Mouse (Mus musculus) fat pad, adult 2 months (tissue): ENCODE measurements at regions not wholly inside any gene's neighbourhood (a gene's known extent, or its start where the extent isn't known, plus 50 kb on each side); places are given as distances from the start of the nearest gene placed in this dataset.

Experiments used
- DNase-seq: peaks from one replicate; pipeline ENCODE4 v3.0.0-alpha.2; 2011; ENCODE audit warnings: low read depth, low spot score; ENCODE audit errors: extremely low read depth

DNA sequence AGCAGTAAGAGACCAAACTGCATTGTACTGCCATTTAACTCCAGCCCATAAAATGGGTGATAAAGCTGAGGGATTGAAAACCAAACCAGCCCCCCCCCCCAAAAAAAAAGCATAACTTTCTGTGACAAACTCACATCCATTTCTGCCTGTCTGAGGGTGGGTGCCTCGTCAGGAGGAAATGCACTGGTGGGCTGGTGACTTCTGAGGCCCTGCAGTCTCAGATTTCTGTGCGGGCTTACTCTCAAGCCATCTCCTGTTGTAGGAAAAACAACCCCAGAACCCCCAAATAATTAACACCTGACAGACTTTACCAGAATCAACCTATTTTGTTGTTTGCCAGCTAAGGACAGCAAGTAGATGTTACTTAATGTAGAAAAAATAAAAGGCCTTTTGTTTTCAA lies 220.9 kb downstream of the Snx10 start:
- no peak for DNase-seq

DNA sequence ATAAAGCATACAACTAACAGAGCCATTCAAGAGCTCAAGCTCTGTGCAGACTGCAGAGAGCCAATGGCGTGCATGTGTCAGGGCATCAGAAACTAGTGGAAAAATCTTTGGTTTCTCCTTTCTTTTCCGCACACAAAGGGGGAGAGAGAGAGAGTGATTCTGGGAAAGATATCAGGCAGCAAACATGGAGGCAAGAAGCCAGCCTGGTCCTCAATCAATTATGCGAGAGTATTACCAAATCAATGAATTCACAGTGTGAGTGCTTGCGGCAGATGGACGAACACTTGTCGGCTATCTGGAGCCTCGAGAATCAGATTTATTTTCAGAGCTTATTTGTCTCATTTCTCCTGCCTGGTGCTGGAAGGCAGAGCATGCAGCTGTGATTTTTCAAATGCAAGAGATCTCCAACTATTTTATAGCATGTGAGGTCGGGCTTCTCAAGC lies 230.6 kb downstream of the Snx10 start:
- DNase-seq: no peak

- no peak for DNase-seq
Observed at GRCm38 (mm10) chr6:51757131-51757530, 233.4 kb downstream of the Snx10 start.

DNA sequence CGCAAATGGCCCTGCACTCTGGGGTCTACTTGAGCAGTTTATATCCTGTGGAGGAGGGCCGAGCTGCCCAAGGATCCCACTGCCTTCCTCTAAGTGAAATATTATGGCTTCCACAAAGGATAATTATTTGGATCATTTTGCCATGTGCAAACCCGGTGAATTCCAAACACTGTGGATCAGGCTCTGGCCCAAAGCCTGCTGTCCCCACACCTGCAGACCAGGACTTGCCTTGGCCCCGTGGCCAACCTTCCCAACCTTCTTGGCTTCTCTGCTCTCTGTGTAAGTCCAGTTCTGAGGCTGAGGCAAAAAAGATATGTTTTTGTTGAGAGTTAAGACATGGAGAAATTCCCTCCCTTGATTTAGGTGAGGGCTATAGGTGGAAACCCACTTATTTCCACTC lies 234.0 kb downstream of the Snx10 start:
- no peak for DNase-seq

DNA sequence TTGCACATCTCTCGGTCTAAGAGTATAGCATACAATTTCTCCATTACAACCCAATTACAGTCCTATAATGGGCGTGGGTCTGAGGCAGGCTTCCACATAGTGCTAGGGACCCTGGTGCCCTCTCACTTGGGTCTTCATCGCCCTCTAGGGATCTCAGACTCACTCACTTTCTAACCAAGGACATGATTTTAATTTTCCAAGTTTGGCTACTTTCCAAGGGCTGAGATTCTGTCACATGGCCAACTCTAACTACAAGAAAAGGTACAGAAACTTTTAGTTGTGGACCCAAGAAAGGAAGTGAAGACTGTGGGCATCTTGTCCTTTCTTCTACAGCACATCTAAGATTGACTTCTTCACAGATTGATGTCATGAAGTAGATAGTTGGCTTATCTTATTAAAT lies 235.1 kb downstream of the Snx10 start:
- DNase-seq: no peak

DNA sequence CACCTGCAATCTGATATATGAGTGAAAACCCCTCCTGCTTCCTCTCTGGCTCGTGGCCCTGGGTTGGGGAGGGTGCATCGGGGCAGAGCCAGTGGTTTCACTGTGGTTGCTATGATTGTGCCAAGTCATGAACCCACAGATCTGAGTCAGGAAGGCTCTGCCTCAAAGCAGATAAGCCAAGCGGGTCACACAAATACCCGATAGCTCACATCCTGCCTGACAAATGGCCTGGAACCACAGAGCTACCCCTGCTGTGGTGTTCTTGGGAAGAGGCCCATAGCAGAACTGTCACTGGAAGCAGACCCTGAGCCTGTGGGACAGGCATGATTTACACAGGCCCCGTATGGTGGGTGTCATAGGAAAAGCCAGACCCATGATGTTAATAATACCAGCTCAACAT lies 236.7 kb downstream of the Snx10 start:
- DNase-seq: no peak

GRCm38 (mm10) chr6:51761506-51761905 lies 237.8 kb downstream of the Snx10 start:
- peak; percentile 31 for DNase-seq

GRCm38 (mm10) chr6:51766482-51766881 lies 242.8 kb downstream of the Snx10 start:
- DNase-seq: no peak

DNA sequence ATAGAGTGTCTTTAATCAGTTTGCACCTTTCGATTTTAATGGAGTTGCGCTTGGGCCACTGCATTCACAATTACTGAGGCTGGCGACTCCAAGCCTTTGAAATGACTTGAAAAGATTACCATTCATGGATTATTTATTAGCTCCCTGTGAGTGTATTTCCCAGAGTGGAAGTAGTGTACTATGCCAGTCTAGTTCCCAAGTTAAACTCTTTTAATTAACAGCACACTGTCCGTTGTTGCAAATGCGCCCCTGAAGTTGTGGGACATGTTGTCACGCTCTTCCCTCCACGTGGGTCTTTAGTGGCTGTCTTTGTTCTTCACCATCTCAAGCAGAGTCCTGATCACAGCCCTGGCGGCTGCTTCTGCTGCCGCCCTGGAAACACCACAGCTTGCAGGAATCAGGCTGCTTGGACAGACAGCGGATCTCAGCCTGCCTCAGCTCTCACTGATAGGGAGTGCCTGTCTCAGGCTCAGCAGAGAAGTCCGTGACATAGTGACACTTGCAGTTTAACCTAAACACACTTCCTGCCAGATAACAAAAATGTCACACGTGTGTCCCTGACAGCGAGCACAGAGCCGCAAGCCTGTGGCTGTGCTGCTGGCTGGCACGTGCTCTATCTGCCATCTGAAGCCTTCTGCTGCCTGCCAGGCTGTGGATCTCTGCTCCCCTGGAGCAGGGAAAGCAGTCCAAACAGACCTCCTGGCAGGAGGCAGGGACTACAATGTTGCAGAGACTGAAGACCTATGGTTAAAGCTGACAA lies 244.1 kb downstream of the Snx10 start:
- no peak for DNase-seq

DNA sequence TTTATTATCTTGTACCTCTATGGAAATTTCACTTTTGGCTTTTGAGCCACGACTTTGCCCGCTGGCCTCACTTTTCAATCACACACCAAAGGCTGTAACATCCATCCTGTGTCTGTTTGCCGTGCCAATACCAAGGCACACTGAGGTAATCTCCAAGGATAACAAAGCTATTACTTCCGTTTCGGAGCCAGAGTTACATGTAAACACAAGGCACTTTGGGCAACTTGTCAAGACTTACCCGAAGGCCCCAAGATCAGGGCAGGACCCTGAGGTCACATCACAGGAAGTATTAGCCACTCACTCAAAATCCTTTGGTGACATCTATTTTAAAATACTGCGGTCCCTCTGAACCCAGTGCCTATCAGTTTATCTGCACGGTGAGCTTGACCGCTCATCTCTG lies 241.3 kb downstream of the Skap2 start:
- peak; percentile 26 for DNase-seq

DNA sequence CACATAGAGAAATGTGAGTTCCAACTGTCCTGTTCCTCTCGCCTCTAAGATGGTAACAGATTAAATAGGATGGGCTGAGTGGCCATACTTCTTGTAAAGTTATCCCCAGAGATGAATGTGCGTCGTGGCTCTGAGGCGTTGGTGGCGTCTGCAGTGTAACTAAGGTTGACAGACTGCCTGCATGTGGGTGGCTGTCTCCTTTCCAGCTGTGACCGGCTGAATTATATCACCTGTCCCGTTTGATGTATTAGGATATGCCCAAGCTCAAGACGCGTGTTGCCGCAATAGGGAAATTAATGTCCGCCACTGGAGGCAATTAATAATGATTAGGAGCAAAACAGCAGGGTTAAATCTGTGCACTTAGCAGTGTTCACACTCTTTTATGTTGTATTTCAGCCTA lies 240.9 kb downstream of the Skap2 start:
- peak; percentile 63 for DNase-seq

DNA sequence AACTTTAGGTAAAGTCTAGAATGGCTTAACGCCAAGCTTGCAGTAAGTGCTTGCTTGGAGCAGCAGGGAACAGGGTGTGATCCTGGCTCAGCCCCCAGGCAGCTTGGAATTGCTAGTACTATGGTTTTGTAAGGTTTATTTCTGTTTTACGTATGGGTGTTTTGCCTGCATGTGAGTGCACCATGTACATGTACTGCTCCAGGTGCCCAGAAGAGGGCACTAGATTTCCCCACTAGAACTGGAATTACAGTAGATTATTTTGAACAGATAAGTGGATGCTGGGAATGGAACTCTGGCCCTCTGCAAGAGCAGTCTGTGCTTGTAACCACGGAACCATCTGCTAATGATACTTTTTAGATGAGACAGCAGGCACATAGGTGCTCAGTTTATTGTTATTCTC lies 237.6 kb downstream of the Skap2 start:
- peak; percentile 18 for DNase-seq

DNA sequence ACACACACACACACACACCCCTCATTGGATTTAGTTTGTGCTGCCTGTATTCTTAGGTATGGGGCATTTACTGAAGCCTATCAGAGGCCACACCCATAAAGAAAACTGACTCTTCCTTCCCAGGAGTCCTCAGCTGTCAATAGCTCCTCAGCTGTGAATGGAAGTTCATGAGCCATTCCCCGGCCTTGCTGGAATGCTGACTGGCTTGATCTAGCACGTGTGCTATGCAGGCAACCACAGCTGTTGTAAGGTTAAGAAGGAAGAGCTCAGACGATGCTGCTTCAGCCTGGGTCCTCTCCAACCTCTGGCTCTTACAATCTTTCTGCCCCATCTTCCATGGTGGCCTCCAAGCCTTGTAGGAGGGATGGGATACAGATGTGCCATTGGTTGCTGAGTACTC lies 226.7 kb downstream of the Skap2 start:
- DNase-seq: no peak

GRCm38 (mm10) chr6:51786836-51787235 lies 225.5 kb downstream of the Skap2 start:
- no peak for DNase-seq

DNA sequence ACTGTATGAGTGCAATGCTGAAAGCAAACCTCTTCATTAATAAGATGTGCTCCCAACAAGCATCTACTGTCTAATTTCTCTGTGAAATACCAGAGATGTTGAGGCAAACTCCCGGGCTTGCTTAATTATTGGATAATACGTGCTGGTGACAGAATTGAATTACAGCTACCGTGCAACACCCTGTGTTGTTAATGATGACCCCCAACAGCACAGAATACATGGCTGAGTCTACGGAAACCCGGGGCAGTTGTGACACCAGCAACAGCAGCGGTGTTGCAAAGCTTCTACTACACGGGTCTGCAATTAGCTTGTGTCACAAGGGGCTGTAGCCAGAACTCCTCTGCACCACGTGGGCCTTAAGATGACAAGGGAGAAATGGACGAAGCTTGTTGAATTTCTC lies 224.2 kb downstream of the Skap2 start:
- no peak for DNase-seq

DNA sequence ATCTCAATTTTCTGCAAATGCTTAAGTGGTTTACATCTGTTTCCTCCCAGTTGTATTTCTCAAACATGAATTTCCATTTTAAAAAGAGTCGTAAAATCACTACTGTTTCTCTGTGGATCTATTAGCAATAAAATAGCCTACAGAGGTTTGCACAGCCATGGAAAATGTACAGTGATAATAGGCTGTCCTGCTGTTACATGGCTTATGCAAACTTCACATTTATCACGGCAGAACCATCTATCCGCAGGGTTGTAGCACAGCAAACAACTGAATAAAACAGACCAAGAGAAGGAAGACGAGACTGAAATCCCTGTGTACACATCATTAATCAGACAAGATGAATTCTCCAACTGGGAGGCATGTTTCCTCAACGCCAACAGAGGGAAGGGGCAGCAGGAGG lies 222.1 kb downstream of the Skap2 start:
- no peak for DNase-seq

GRCm38 (mm10) chr6:51790693-51791092 lies 221.7 kb downstream of the Skap2 start:
- DNase-seq: no peak

DNA sequence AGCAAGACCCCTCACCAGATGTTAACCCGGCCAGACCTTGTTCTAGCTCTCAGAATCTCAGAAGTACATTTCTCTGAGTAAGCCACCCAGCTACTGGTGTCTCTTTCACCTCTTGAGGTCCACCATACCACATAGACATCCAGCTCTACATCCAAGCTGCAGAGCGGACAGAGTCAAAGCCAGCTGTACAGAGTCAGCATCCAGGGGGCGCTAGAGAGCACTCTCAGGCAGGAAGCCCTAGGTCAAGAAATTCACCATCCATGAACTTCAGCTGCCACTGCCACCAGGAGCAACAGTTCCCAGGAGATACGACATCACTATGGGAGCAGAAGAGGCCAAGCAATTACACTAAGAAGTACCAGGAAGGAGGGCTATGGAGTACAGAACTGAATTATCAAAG lies 217.0 kb downstream of the Skap2 start:
- no peak for DNase-seq

DNA sequence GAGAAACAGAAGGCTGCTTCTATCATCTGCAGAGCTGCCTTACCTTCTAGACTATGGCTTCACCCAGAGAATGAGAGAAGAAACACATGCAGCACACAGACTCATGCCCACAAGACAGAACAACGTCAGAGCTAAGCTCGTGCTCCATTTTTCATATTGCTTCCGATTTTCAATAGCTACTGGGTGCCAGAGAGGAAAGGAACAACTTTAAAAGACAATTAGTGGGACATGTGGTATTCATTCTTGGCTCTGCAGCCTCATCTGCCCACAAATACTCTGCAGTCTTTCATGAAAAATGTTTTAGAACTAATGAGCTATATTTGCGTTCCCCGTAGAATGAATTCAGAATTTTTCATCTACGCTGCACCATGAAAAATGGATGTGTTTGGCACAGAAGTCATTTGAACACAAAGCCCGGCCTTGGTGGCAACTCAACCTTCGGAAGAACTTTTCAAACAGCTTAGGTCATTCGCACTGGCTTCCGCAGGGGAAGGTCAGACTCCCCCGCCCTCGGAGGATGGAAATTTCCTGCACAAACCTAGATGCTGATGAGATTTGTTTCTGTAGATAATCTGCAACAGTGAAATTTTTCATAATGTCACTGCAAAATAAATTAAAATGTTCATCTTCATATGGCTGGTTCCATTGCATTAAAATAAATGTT lies 213.6 kb downstream of the Skap2 start:
- no peak for DNase-seq

DNA sequence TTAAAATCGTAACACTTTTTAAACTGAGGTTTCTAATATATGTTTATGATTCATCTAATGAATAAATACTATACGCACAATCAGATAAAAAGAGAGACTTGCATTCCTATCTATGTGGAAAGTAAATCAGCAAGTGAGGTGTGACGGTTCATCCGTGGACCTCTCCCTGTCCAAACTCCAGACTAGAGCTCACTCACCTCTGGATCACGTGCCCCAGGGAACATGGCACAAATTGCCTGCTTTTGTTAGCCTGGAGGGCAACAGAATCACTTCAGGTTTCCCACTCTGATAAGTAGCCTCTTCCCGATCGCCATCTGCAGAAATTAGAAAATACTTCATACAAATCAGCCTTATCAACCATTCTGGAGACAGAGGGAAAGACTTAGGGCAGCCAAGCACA lies 206.7 kb downstream of the Skap2 start:
- no peak for DNase-seq
